Mouse (Mus musculus) thymus, postnatal 4 days (tissue): ENCODE measurements at regions not wholly inside any gene's neighbourhood (a gene's known extent, or its start where the extent isn't known, plus 50 kb on each side); places are given as distances from the start of the nearest gene placed in this dataset.

Experiments
- DNase-seq: peaks from one replicate; pipeline ENCODE4 v3.0.0; 2021

GRCm38 (mm10) chr5:53384026-53384425 lies 81.9 kb upstream of the Rbpj start:
- DNase-seq = no peak

GRCm38 (mm10) chr5:53385513-53386148 lies 80.3 kb upstream of the Rbpj start:
- DNase-seq = no peak

GRCm38 (mm10) chr5:53393571-53393970 lies 72.4 kb upstream of the Rbpj start:
- no peak for DNase-seq

GRCm38 (mm10) chr5:53394560-53394959 lies 71.4 kb upstream of the Rbpj start:
- no peak for DNase-seq

GRCm38 (mm10) chr5:53398428-53399058 lies 67.4 kb upstream of the Rbpj start:
- DNase-seq = no peak

GRCm38 (mm10) chr5:53401093-53401492 lies 64.9 kb upstream of the Rbpj start:
- DNase-seq = no peak

- no peak for DNase-seq
Measured at GRCm38 (mm10) chr5:53402022-53402421, 63.9 kb upstream of the Rbpj start.

GRCm38 (mm10) chr5:53402619-53403151 lies 63.3 kb upstream of the Rbpj start:
- DNase-seq = no peak

GRCm38 (mm10) chr5:53405929-53406328 lies 60.0 kb upstream of the Rbpj start:
- DNase-seq = no peak

- DNase-seq = no peak
Measured at GRCm38 (mm10) chr5:53407646-53408045, 58.3 kb upstream of the Rbpj start.

- no peak for DNase-seq
Measured at GRCm38 (mm10) chr5:53408235-53408634, 57.7 kb upstream of the Rbpj start.

GRCm38 (mm10) chr5:53409740-53410139 lies 56.2 kb upstream of the Rbpj start:
- no peak for DNase-seq

GRCm38 (mm10) chr5:53412391-53413075 lies 53.4 kb upstream of the Rbpj start:
- no peak for DNase-seq

GRCm38 (mm10) chr5:53413677-53414076 lies 52.3 kb upstream of the Rbpj start:
- no peak for DNase-seq

- no peak for DNase-seq
Measured at GRCm38 (mm10) chr5:53415472-53415871, 50.5 kb upstream of the Rbpj start.
